Mouse (Mus musculus) ES-E14 (cell line): Measurements from ENCODE around the gene Celf3.

Experiments
- CHD2 ChIP-seq: IDR thresholded peaks from 2 replicates; pipeline ENCODE4 v1.6.1; 2014; ENCODE audit warnings: mild to moderate bottlenecking, low read depth, low read length, inconsistent platforms
- HCFC1 ChIP-seq: IDR thresholded peaks from 2 replicates; pipeline ENCODE4 v1.6.1; 2012; ENCODE audit warnings: low read length, inconsistent platforms, borderline replicate concordance; ENCODE audit not compliant: insufficient read depth

- TF ChIP-seq CHD2 (no peak), HCFC1 (no peak)
Observed at GRCm38 (mm10) chr3:94472447-94473114, 5.5 kb upstream of the Celf3 start.
